Mouse (Mus musculus) cortical plate, adult 2 months (tissue): ENCODE data around the gene Gm26566. TPM values are rescaled to one million over a fixed set of nuclear protein-coding genes. Genes with fewer than 3 reads are reported as not detected.

Source experiments
- H3K27ac ChIP-seq: fragments of 200-500 bp; 2 replicates; pipeline ENCODE4 v1.5.1; 2012; ENCODE audit warnings: low read length, control low read depth, inconsistent platforms; ENCODE audit not compliant: insufficient read depth
- H3K4me1 ChIP-seq: fragments of 200-500 bp; 2 replicates; pipeline ENCODE4 v1.6.1; 2011; ENCODE audit warnings: low read length; ENCODE audit not compliant: control insufficient read depth, insufficient read depth
- H3K4me3 ChIP-seq: fragments of 200-500 bp; 2 replicates; pipeline ENCODE4 v1.5.1; 2011; ENCODE audit warnings: mild to moderate bottlenecking, low read length, control low read depth; ENCODE audit not compliant: insufficient read depth
- CTCF ChIP-seq: fragments of 200-500 bp; IDR thresholded peaks from 2 replicates; pipeline ENCODE4 v1.5.1; 2011; ENCODE audit warnings: mild to moderate bottlenecking, control low read depth, low read length; ENCODE audit not compliant: insufficient read depth; ENCODE audit errors: extremely low read depth
- POLR2A ChIP-seq: fragments of 200-500 bp; IDR thresholded peaks from 2 replicates; pipeline ENCODE4 v1.6.1; 2011; ENCODE audit warnings: mild to moderate bottlenecking, low read length, control low read depth; ENCODE audit not compliant: insufficient read depth; ENCODE audit errors: extremely low read depth
- polyA plus RNA-seq: library from polyadenylated mRNA; depleted of rRNA; stranded (reverse); fragments of >200 nt; gene quantifications from 2 replicates; pipeline ENCODE4 v1.2.3, GENCODE M21; 2012

Gene Gm26566
- polyA plus RNA-seq, 1 experiment = 1.2 TPM

DNA sequence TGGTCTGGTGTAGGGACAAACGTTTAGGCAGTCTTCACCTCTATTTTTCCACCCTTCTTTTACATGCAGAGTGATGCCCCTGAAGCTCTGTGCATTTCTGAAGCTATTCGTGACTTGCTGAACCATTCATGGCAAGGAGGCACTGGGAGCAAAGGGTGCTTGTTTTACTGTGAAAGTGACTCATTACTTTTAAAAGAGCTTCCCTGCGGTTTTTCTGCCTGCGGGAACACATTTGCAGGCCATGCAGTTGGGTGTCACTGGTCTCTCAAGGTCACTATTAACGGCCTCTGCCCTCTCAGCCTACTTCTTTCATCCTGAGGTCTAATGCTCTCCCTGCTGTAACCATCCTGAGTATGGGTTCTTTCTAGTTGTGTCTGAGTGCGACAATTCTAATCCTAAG lies 24.5 kb upstream of the Gm26566 start:
- Histone ChIP-seq H3K27ac (no peak overlapping the region), H3K4me1 (no peaks in the 10 kb centered on the region), H3K4me3 (no peak overlapping the region)
- no peak for TF ChIP-seq CTCF
- no peak for TF ChIP-seq POLR2A

GRCm38 (mm10) chr4:88697753-88698152 lies 23.9 kb upstream of the Gm26566 start:
- Histone ChIP-seq H3K27ac (no peak overlapping the region), H3K4me1 (no peaks in the 10 kb centered on the region), H3K4me3 (no peak overlapping the region)
- TF ChIP-seq CTCF = no peak
- no peak for TF ChIP-seq POLR2A

GRCm38 (mm10) chr4:88698781-88699180 lies 22.8 kb upstream of the Gm26566 start:
- no peaks in the 10 kb centered on the region for H3K4me1 ChIP-seq
- no peak overlapping the region for H3K27ac ChIP-seq
- H3K4me3 ChIP-seq = no peak overlapping the region
- no peak for TF ChIP-seq POLR2A
- no peak for TF ChIP-seq CTCF

DNA sequence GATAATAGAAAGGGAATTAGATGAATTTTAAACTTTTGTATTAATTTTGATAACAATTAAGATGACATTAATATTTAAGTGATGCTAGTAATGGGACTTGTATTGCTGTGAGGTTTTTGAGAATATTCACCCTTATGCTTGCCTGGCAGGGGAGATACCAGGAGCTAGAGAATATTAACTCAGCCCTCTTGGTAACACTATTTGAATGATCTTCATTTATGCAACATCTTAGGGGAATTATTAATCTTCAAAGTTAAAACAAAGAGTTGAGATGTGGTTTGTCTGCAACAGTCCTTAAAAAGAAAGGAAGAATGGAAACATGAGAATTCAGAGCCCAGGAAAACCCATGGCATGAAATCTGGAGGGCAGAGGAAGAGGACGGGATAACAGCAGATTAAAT lies 22.3 kb upstream of the Gm26566 start:
- Histone ChIP-seq H3K4me1 (no peaks in the 10 kb centered on the region), H3K27ac (no peak overlapping the region), H3K4me3 (no peak overlapping the region)
- TF ChIP-seq POLR2A (no peak), CTCF (no peak)

DNA sequence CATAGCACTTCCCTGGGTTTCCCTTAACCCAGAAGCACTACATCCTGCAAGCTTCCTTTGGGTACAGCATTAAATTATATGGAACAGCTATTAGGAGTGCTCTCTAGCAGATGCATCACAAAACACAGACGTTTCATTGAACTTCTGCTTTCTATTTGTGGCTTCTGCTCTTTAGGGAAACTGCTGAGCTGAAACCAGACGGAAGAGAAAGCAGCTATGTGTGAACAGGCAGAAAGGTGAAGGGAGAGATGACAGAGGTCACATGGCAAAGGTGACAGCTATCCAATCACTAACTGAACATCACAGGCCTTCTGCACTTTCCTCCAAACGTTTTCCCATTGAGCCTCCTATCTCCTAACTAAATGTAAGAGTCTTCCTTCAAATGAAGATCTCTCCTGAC lies 15.7 kb upstream of the Gm26566 start:
- Histone ChIP-seq H3K4me1 (no peaks in the 10 kb centered on the region), H3K4me3 (no peak overlapping the region), H3K27ac (no peak overlapping the region)
- no peak for TF ChIP-seq CTCF
- TF ChIP-seq POLR2A = no peak

GRCm38 (mm10) chr4:88707128-88707826 lies 14.3 kb upstream of the Gm26566 start:
- TF ChIP-seq CTCF = no peak
- no peak for TF ChIP-seq POLR2A
- H3K27ac ChIP-seq = no peak overlapping the region
- H3K4me1 ChIP-seq = no peaks in the 10 kb centered on the region
- no peak overlapping the region for H3K4me3 ChIP-seq

GRCm38 (mm10) chr4:88714281-88714680 lies 7.3 kb upstream of the Gm26566 start:
- TF ChIP-seq CTCF (no peak), POLR2A (no peak)
- Histone ChIP-seq H3K4me1 (peaks cover 1% of the 10 kb centered on the region; the same call in 1 of the 2 replicates), H3K27ac (no peak overlapping the region), H3K4me3 (no peak overlapping the region)

DNA sequence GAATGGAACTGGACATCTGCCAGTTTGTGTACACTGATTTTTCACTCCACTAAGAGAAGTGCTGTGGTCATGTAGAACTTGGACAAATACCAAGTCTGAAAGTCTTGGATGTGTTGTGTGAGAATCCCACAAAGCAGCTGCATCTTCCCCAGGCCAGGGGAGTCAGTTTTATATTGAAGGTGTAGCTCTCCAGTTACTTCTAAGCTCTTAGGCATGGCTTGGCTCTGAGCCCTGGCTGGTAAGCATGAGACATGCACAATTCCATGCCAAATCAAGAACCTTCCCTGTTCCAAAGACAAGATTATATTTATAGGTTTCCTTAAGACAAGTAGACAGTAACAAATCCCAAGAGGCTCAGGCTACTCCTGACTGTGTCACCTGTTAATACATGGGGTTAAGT lies 6.5 kb upstream of the Gm26566 start:
- no peak for TF ChIP-seq POLR2A
- TF ChIP-seq CTCF = no peak

GRCm38 (mm10) chr4:88718715-88719114 lies 2.9 kb upstream of the Gm26566 start:
- no peak overlapping the region for H3K27ac ChIP-seq
- H3K4me3 ChIP-seq = peak overlapping the region; percentile 84; the same call in 1 of the 2 replicates
- H3K4me1 ChIP-seq = peaks cover 8% of the 10 kb centered on the region
- TF ChIP-seq CTCF (no peak), POLR2A (no peak)

More for the DNA sequence above, 6.5 kb upstream of the Gm26566 start:
- H3K4me1 ChIP-seq = peaks cover 1% of the 10 kb centered on the region; the same call in 1 of the 2 replicates
- H3K4me3 ChIP-seq = no peak overlapping the region
- H3K27ac ChIP-seq = no peak overlapping the region

DNA sequence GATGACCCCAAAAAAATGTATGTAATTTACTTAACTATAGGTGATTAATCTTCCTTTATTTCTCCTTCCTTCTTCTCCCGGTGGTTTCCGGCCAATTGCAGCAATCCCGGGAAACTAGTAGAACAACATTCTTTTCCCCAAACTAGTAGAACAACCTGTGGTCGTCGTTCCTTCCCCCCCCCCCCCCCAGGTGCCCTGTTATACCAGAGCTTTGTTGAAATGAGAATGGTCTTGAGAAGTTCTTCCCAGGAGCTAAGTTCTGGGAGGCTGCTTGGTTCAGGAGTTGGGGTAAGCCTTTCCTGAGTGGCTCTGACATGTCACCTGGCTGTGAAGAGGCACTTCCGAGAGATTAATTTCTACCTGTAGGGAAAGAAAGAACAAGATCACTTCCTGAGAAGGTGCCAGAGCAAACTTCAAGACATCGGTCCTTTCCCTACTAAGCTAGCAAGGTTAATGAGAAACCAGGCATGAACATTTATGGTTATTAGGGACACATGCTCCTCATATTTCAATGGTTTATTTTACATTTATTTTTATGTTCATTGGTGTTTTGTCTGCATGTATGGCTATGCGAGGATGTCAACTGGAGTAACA lies 2.0 kb downstream of the Gm26566 start:
- H3K27ac ChIP-seq = no peak overlapping the region
- peaks cover 7% of the 10 kb centered on the region for H3K4me1 ChIP-seq
- H3K4me3 ChIP-seq = no peak overlapping the region
- TF ChIP-seq CTCF = no peak
